Mouse (Mus musculus) central nervous system, embryonic 18 days (tissue): ENCODE measurements around the gene Ubap1l. TPM values are rescaled to one million over a fixed set of nuclear protein-coding genes. Genes with fewer than 3 reads are reported as not detected.

ENCODE experiments used
- polyA plus RNA-seq: library from polyadenylated mRNA; depleted of rRNA; stranded (reverse); fragments of >200 nt; gene quantifications from 2 replicates; pipeline ENCODE4 v1.2.3, GENCODE M21; 2012; rRNA removed

Gene Ubap1l
- polyA plus RNA-seq = 10.0 and 13.3 TPM in 2 replicates

GRCm38 (mm10) chr9:65360641-65361448 is at the start of gene Ubap1l:
TSS of gene Ubap1l (plus strand) at chr9:65361041.

GRCm38 (mm10) chr9:65345854-65346475 is 14.9 kb upstream of the Ubap1l start, which contains the start of gene Pdcd7:
TSS of gene Pdcd7 (plus strand) at chr9:65346104.

GRCm38 (mm10) chr9:65391613-65391964 is 30.7 kb downstream of the Ubap1l start, which contains the start of gene Kbtbd13:
TSS of gene Kbtbd13 (minus strand) at chr9:65391652.

GRCm38 (mm10) chr9:65398279-65398678 is 37.4 kb downstream of the Ubap1l start, which contains the start of gene Rasl12:
TSS of gene Rasl12 (plus strand) at chr9:65398506.

GRCm38 (mm10) chr9:65422760-65423501 is 62.1 kb downstream of the Ubap1l start, which contains the start of gene Slc51b:
TSS of gene Slc51b (minus strand) at chr9:65422955.

Other genes with a start within 250 kb of the Ubap1l start
- 6.8 and 7.3 TPM in 2 replicates for gene Igdcc3, start 219.9 kb upstream of the Ubap1l start, polyA plus RNA-seq
- 7.1 and 7.2 TPM in 2 replicates for gene Parp16, start 165.7 kb upstream of the Ubap1l start, polyA plus RNA-seq
- gene Cilp, start 95.9 kb upstream of the Ubap1l start, polyA plus RNA-seq = 0.17 and 0.44 TPM in 2 replicates
- gene Clpx, start 66.8 kb upstream of the Ubap1l start, polyA plus RNA-seq = 18.9 and 21.6 TPM in 2 replicates
- 14.4 and 15.0 TPM in 2 replicates for gene Pdcd7, start 14.9 kb upstream of the Ubap1l start, polyA plus RNA-seq
- gene Kbtbd13, start 30.6 kb downstream of the Ubap1l start, polyA plus RNA-seq = 0.71 and 0.73 TPM in 2 replicates
- 6.5 and 7.2 TPM in 2 replicates for gene Rasl12, start 37.5 kb downstream of the Ubap1l start, polyA plus RNA-seq
- not detected in 2 replicates for gene Slc51b, start 61.9 kb downstream of the Ubap1l start, polyA plus RNA-seq
- gene Mtfmt, start 74.7 kb downstream of the Ubap1l start, polyA plus RNA-seq = 22.2 and 23.2 TPM in 2 replicates
- gene Spg21, start 99.9 kb downstream of the Ubap1l start, polyA plus RNA-seq = 45.7 and 50.9 TPM in 2 replicates
- gene Ankdd1a, start 159.2 kb downstream of the Ubap1l start, polyA plus RNA-seq = 2.4 and 2.9 TPM in 2 replicates
- gene Plekho2, start 219.0 kb downstream of the Ubap1l start, polyA plus RNA-seq = 4.1 and 4.8 TPM in 2 replicates
- 2.2 and 2.4 TPM in 2 replicates for gene Pif1, start 226.1 kb downstream of the Ubap1l start, polyA plus RNA-seq